Mouse (Mus musculus) retina, postnatal 1 day (tissue): ENCODE results near the gene Tmem114.

Source experiments
- DNase-seq: peaks from one replicate; pipeline ENCODE4 v3.0.0-alpha.2; 2012

The Tmem114 gene

GRCm38 (mm10) chr16:8424971-8425330 is at the start of gene Tmem114:
Tmem114 (minus strand) TSS chr16:8425136.
- no peak for DNase-seq

- peak; percentile 94 for DNase-seq
Observed at GRCm38 (mm10) chr16:8470603-8471481, 45.9 kb upstream of the Tmem114 start, which contains the start of gene Mettl22. Mettl22 (plus strand) TSS chr16:8470788.

GRCm38 (mm10) chr16:8470132-8470531 is 45.2 kb upstream of the Tmem114 start:
- no peak for DNase-seq

GRCm38 (mm10) chr16:8459098-8459497 is 34.2 kb upstream of the Tmem114 start:
- DNase-seq, result peak; percentile 80

GRCm38 (mm10) chr16:8458391-8458790 is 33.5 kb upstream of the Tmem114 start:
- no peak for DNase-seq

- DNase-seq, result no peak
Observed at GRCm38 (mm10) chr16:8455221-8455620, 30.3 kb upstream of the Tmem114 start.

GRCm38 (mm10) chr16:8453301-8453700 is 28.4 kb upstream of the Tmem114 start:
- DNase-seq, result no peak

- no peak for DNase-seq
Observed at GRCm38 (mm10) chr16:8446256-8446655, 21.3 kb upstream of the Tmem114 start.

- no peak for DNase-seq
Observed at GRCm38 (mm10) chr16:8444911-8445310, 20.0 kb upstream of the Tmem114 start.

GRCm38 (mm10) chr16:8432616-8433015 is 7.7 kb upstream of the Tmem114 start:
- DNase-seq, result no peak

- DNase-seq, result no peak
Observed at GRCm38 (mm10) chr16:8429531-8429930, 4.6 kb upstream of the Tmem114 start.

GRCm38 (mm10) chr16:8425736-8426135 is 800 bp upstream of the Tmem114 start:
- DNase-seq, result no peak

GRCm38 (mm10) chr16:8424161-8424970 is 570 bp downstream of the Tmem114 start:
- no peak for DNase-seq

- DNase-seq, result no peak
Observed at GRCm38 (mm10) chr16:8423626-8424114, 1.3 kb downstream of the Tmem114 start.

- no peak for DNase-seq
Observed at GRCm38 (mm10) chr16:8420842-8421241, 4.1 kb downstream of the Tmem114 start.

- no peak for DNase-seq
Observed at GRCm38 (mm10) chr16:8420381-8420780, 4.6 kb downstream of the Tmem114 start.

- DNase-seq, result no peak
Observed at GRCm38 (mm10) chr16:8419666-8420065, 5.3 kb downstream of the Tmem114 start.

- no peak for DNase-seq
Observed at GRCm38 (mm10) chr16:8418126-8418525, 6.8 kb downstream of the Tmem114 start.

- DNase-seq, result peak; percentile 42
Observed at GRCm38 (mm10) chr16:8417011-8417720, 7.8 kb downstream of the Tmem114 start.

GRCm38 (mm10) chr16:8415996-8416395 is 8.9 kb downstream of the Tmem114 start:
- DNase-seq, result no peak

- no peak for DNase-seq
Observed at GRCm38 (mm10) chr16:8413441-8413840, 11.5 kb downstream of the Tmem114 start.

GRCm38 (mm10) chr16:8412213-8412612 is 12.7 kb downstream of the Tmem114 start:
- peak; percentile 84 for DNase-seq

- peak; percentile 56 for DNase-seq
Observed at GRCm38 (mm10) chr16:8409197-8409596, 15.7 kb downstream of the Tmem114 start.
